Mouse (Mus musculus): ENCODE results near the gene Nploc4.

Gene Nploc4

DNA sequence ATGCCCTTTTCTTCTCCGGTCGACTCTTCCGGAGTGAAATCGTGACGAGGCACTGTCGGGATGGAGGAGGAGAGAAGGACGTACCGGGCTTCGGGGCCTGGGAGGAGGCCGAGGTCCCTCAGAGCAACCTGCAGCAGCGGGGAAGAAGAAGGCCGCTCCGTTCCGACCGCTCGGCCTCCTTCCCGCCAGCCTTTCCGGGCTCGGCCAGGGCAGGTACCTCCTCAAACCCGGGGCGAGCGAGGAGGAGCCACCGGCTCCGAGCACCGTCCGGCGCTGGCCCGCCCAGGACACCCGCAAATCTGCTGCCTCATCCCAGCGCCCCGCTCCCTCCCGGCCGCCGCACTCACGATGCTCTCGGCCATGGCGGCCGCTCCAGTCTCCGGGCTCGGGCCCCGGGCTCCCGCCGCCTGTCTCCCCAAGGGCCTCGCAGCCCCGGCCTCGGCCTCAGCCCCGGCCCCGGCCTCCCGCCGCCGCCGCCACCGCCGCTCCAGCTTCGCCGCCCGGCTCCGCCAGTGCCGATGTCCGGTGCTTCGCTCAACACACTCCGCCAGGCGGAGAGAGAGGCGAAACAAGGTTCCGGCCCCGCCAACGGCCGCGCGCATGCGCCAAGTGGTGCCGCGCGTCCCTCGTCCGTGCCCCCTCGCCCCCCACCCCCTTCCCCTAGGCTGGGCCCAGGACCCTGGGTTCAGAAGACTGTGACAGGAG lies at the start of gene Nploc4:
Gene Nploc4 (minus strand): TSS at position 557 of the 705 bp plus-strand sequence.
- in situ Hi-C loops (cut with MboI, MseI), result no loop called here

DNA sequence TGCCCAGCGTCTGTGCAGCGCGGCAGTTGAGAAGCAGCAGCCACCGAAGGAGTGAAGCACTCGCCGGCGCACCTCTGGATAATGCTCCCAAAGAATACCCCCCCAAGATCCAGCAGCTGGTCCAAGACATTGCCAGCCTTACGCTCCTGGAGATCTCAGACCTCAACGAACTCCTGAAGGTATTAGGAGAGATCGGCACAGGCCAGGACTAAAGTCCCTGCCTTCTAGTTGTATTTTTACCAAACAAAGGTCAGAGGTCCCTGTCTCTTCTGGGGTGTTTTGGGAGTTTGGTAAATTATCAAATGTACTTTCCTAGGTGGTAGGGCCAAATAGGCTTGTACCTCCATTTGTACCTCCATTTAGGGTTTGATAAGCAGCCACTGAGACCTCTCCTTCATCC lies 47.7 kb upstream of the Nploc4 start:
- in situ Hi-C loops (cut with MboI, MseI), result loop anchor here in 1 of 2 experiments (5.0 kb wide), 1 partner anchor 87 kb away; the partner anchor contains the start of gene P4hb

DNA sequence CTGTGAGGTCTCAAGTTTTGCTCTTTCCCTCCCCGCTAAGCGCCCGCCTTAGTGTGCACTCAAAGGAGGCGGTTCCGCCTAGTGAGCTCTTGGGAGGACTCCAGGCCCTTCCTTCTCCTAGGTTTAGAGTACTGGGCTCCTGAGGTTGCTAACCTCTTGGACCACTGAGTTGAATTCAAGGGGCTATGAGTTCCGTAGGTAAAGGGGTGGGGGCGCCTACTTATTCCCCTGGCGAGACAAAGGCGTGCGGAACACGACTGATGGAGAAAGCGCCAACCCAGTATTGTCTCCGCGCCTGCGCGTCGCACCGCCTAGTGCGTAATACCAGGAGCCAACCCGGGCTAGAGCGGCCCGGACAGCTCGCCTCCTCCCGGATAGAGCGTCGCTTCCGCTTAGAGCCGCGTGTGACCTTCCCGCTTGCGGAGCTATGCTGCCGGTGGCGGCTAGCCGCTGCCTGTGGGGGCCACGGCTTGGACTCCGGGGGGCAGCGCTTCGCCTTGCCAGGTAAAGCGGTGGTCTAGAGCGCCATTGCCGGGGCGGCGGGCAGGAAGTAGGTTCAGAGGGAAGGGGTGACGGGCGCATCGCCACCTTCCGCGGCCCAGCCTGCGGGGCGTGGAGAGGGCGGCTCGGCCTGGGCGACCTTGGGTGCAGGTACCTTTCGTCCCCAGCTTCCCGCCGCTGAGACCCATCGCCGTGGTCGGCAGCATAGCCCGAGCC lies 46.9 kb upstream of the Nploc4 start, which contains the start of gene Mrpl12:
Gene Mrpl12 (plus strand): TSS at position 349 of the 717 bp plus-strand sequence.
- in situ Hi-C loops (cut with MboI, MseI), result no loop called here

DNA sequence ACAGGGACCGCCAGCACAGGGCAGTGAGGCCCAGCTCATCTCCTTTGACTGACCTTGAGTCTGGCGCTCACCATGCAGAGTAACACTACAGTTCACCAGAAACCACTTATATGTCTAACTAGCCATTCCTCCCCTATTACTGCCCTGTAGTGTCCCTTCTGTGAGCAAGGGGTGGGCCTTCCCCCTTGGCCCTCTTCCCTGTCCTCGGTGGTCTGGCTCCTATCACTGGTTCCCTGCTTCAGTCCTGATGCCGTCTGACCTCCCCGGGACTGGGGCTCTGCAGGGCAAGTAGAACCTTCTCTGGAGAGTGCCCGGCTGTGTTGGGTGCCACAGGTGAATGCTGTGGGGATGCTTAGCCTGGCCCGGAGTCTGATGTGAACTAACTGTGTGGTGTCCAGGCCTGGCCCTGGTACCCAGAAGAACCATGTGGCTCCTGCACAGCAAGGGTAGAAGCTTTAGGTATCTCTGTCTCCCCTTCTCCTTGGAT lies 46.0 kb upstream of the Nploc4 start:
- in situ Hi-C loops (cut with MboI, MseI), result no loop called here

DNA sequence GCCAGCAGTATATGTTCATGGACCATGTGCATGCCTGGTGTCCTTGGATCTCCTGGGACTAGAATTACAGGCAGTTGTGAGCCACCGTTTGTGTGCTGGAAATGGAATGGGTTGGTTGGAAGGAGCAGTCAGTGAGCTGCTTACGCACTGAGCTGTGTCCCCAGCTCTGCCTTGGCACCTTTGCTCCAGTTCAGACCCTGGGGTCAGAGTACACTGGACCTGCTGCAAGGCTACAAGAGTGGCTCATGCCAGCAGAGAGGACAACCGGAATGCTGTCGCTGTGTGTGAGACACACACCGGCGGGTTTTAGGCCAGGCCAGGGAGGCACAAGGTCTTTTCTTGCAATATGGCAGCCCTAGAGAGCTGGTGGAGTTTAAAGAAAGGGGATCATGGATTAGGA lies 34.5 kb upstream of the Nploc4 start:
- in situ Hi-C loops (cut with MboI, MseI), result no loop called here

DNA sequence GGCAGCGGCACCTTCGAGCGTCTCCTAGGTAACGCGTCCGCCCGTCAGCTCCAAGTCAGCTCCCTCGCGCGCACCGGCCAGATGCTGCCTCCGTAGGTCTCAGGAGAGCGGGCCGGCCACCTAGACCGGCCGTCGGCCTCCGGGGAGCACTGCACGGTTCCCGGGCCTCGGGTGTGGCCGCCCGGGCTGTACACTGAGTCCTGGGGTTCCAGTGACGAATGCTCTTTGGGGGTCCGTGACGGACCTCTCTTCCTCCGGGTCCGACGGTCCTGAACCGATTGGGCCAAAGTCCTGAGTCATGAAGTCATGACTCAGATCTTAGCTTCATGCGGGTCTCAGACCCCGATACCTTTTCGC lies 30.2 kb upstream of the Nploc4 start:
- in situ Hi-C loops (cut with MboI, MseI), result no loop called here

DNA sequence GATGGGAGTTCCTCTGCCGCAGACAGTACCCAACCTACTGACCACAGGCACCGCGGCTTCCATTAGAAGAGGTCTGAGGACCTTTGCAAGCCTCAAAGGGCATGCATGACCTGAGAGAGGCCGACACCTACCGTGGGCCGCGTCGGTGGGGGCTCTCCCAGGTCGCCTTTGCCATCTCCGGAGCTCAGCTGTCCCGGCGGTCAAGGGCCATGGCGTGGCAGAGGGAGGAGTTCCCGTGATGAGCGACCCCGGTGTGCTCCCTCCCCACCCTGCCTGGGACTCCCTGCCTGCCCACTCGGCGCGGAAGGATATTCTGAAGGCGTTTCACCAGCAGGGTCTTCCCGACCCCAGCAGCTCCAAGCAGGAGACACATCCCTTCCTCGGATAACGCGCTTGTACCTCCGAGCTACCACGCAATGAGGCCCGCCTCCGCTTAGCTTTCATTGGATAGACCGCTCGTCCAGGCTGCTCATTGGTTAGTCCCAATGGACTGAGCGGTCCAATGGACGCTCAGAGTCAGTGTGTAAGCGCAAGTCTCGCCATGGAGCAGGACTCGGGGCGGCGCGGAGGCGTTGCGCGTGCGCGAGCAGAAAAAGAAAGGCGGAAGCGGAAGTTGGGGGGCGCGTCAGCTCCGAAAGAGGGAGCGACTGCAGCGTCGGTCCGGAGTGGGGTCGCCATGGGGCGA lies 29.7 kb upstream of the Nploc4 start, which contains the start of gene Arl16:
Gene Arl16 (minus strand): TSS at position 557 of the 685 bp plus-strand sequence.
- in situ Hi-C loops (cut with MboI, MseI), result no loop called here

DNA sequence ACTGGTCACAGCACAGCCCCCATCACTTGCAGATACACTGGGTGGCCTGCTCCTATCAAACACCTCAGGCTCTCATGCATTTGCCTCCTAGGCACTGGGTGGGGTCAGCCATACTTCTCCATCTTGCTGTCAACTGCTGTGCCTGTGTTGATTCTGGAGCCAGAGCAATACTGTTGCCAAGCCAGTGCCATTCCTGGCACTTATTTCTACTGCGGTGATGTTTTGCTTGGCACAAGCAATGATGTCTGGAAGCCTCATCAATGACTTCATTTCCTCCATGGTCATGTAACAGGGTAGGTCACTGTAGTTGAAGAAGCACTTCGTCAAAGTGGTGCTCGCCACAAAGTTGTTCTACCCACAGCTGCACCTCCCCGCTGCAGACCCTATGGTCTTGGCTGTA lies 28.0 kb upstream of the Nploc4 start:
- in situ Hi-C loops (cut with MboI, MseI), result no loop called here

DNA sequence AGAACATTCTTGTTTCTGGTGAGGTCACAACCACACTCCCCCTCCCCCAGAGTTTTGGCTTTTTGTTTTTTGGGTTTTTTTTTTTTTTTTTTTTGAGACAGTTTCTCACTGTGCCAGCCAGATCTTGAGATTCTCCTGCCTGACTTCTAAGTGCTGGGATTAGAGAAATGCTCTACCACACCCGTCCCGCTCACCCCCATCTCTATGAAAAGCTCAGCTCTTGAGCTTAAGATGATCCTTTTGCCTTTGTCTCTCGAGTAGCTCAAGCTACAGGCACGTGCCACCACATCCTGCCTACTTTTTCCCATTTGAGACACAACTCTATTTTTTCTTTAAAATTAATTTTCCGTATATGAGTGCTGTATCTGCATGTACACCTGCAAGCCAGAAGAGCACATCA lies 26.9 kb upstream of the Nploc4 start:
- in situ Hi-C loops (cut with MboI, MseI), result no loop called here

DNA sequence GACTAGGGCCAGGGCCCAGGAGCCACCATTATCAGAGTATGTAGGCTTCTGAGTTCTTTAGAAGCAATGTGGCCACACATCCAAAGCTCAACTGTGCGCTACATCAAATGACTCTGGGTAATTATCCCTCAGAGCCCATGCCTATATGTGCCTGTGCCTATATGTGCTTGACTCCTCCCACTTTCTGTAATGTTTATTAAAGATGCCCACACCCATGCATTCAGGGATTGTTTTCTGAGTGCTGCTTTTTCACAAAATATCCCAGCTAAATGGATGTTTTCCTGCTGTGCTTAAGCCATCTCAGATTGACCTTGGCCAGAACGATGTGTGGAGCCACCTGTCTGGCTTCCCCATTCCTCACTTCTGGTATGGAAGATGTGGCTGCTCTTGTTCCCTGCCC lies 26.0 kb upstream of the Nploc4 start:
- in situ Hi-C loops (cut with MboI, MseI), result no loop called here

DNA sequence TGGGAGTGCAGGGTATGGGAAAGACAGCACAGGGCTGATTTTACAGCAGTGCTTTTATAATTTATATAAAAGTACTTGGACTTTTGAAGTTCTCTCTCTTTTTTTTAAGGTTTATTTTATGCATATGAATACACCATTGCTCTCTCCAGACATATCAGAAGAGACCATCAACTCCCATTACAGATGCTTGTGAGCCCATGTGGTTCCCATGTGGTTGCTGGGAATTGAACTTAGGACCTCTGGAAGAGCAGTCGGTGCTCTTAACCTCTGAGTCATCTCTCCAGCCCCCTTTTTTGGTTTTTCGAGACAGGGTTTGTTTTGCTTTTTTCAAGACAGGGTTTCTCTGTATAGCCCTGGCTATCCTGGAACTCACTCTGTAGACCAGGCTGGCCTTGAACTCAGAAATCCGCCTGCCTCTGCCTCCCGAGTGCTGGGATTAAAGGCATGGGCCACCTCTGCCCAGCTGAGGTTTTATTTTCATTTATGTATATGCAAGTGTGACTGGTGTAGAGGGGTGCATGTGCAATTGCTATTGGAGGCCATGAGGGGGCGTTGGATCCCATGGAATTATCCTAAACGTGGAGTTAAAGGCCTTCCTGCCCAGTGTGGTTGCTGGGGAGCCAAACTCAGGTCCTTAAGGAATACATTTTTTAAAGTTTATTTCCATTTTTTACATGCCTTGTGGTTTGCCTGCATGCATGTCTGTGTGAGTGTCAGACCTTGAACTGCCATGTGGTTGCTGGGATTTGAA lies 21.5 kb upstream of the Nploc4 start:
- in situ Hi-C loops (cut with MboI, MseI), result no loop called here

DNA sequence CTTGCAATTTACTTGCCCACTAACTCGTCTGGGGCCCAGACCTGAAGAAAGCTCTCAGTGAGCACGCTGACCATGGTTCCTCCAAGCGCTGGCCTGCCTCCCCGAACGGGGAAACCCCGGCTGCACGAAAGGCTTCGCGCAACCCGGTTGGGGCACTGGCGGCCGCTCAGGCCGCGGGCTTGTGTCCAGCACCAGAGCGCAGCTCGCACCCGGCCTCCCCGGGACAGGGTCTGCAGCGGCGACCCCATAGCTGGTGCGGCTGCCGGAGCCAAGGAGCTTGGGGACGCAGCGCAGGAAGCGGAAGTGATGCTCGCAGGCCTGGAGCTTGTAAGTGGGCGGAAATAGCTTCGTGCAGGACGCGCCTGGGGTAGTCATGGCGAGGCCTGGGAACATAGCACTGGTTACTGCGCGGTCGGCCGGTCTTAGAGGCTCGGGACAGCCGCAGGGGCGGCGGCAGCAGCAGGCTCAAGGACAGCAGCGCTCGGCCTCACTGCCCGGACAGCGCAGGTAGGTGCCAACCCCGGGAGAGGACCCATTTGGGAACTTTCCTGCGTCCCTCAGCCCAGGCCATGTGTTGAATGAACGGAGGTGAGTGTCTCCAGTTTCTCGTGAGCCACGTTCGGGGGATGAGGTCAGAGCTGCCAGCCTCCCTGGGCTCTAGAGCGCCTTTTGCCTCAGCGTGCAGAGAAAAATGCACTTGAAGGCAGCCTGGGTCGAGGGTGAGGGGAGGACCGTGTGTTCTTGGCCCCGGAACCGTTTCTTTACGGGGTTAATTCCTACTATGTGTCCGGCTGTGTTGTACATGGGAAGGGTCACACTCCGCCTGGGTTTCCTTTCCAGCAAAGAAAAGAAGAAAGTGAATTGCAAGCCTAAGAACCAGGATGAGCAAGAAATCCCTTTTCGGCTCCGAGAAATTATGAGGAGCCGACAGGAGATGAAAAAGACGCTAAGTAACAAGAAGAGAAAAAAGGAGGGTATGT lies 20.6 kb upstream of the Nploc4 start, which contains the start of the genes Oxld1 and Ccdc137:
Gene Oxld1 (minus strand): TSS at position 297 of the 980 bp plus-strand sequence.
Gene Ccdc137 (plus strand): TSS at position 344 of the 980 bp plus-strand sequence.
- in situ Hi-C loops (cut with MboI, MseI), result no loop called here

DNA sequence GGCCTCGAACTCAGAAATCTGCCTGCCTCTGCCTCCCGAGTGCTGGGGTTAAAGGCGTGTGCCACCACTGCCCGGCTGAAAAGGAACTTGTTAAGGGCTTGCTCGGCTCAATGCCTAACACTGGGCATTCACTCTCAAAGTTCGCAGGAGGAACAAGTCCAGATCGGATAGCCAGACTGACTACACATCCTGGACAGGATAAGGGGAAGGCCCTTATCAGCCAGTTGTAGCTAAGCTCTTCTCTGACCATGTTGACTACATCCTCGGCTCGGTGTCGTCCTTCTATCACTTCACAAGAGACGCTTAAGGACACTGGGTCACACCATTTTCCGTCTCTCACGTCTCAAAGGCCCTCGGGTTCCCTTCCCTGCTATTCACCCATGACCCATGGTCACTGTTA lies 19.9 kb upstream of the Nploc4 start:
- in situ Hi-C loops (cut with MboI, MseI), result no loop called here

DNA sequence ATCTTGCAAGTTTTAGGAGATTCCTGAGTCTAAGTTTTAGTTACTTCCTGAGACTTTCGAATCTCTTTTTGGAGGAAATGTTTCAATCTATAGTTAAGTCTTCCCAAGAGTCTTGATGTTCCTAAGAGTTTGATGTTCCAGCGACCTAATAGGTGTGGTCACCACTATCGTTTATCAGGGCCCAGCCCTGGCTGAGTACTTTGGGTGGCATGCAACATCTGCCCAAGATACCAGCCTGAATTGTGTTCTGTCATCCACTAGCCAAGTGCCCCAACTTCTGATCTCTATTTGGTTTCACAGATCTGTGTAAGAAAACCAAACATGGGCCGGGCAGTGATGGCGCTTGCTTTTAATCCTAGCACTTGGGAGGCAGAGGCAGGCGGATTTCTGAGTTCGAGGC lies 17.9 kb upstream of the Nploc4 start:
- in situ Hi-C loops (cut with MboI, MseI), result no loop called here

DNA sequence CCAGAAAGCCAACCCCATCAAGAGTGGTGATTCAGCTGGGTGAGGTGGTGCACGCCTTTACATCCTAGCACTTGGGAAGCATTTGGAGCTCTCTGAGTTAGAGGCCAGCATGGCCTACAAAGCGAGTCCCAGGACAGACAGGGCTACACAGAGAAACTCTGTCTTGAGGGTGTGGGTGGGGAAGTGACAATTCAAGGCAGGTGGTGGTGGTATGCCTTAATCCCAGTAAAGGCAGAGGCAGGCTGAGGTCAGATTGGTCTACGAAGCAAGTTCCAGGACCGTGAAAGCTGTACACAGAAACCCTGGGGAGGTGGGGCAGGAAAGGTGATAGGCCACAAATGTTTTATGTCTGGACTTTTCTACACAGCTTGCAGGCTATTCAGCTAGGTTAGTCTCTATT lies 17.5 kb upstream of the Nploc4 start:
- in situ Hi-C loops (cut with MboI, MseI), result no loop called here

DNA sequence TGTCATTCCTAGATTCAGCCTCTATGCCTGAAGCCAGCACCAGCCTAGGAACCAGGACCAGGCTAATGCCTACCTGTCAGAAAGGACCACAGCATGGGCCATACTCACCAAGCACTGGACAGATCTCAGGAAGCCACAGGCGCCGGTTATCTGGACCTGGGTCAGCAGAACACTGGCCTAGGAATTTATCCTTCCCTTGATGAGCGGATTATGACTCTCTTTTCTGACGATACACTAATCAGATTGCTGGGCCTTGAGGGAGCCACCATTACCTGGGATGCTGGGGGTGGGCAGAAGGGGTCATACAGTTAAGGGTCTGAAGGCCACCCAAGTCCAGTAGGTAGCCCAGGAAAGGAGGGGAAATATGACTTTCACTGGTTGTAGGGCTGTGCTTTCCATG lies 15.8 kb upstream of the Nploc4 start, which contains the start of gene Pde6g:
Gene Pde6g (minus strand): TSS at position 195 of the 400 bp plus-strand sequence.
- in situ Hi-C loops (cut with MboI, MseI), result no loop called here

DNA sequence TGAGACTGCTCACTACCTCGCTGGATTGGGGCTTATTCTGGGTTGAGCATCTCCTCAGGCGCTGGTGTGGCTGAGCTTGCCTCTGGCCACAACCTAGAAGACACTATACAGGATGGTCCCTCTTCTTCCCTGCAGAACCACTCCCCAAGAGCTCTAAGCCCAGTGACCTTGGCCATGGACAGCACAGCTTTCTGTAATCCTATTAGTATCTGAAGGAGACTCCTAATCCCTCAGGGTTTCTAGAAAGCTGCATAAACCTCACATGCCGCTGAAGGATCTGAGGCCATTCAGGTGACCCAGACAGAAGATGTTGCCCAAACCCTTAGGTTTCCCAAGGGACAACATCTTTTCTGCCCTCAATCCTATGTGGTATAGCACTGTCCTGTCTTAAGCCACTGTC lies 14.7 kb upstream of the Nploc4 start:
- in situ Hi-C loops (cut with MboI, MseI), result no loop called here

DNA sequence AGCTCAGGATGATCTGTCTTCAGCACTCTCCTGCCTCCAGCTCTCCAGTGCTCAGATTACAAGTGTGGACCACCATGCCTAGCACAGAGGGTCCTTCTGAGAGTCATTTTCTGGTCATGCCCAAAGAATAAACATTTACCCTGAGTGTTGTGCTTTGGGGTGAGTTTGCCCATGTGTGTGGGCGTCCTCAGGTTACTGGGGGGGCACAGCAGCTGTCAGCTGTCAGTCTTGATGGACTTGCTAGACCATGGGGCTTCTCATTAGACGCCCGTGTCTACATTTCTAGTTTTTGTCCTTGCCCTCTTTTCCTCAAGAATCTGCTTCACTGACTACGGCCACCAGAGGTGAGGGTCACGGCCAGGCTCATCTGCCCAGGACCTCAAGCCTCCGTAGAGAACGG lies 9.7 kb upstream of the Nploc4 start:
- in situ Hi-C loops (cut with MboI, MseI), result loop anchor here in 1 of 2 experiments (10.0 kb wide), 1 partner anchor 642 kb away; no protein-coding TSS in a partner anchor

DNA sequence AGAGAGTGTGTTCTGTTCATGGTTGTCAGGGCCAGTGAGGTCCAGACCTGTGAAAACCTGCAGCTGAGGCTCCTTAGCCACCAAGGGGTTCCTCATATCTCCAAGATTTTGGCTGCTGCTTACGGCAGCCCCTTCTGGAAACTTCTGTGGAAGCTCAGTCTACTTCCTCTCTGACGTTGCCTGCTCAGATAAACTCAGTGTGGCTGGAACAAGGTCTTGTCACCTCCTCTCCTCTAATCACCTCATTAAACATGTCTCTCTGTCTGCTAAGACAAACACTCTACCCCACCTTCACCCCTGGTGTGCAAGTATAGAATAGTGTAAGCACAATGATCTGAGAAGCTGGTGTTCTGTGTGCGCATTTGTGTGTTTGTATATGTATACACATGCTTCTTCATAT lies 8.0 kb upstream of the Nploc4 start:
- in situ Hi-C loops (cut with MboI, MseI), result loop anchor here in 1 of 2 experiments (10.0 kb wide), 1 partner anchor 641 kb away; no protein-coding TSS in a partner anchor

DNA sequence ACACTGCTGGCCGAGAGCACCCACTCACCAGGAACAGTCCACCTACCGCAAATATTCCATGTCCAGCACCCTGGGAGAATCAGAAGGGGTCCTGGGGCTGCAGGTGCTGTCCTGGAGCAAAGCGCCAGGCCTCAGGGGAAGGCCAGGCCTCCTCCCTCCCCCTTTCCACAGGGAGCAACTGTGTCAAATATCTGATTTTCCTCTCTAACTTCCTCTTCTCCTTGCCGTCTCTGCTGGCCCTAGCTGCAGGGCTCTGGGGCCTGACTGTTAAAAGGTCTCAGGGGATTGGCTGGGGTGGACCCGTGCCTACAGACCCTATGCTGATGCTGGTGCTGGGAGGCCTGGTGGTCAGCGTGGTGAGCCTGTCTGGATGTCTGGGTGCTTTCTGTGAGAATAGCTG lies 6.6 kb upstream of the Nploc4 start:
- in situ Hi-C loops (cut with MboI, MseI), result loop anchor here in 1 of 2 experiments (10.0 kb wide), 1 partner anchor 639 kb away; no protein-coding TSS in a partner anchor

Data from T-helper 17 cell (primary cell).